Mouse (Mus musculus): ENCODE data around the gene Gm45261. TPM values are rescaled to one million over a fixed set of nuclear protein-coding genes. Genes with fewer than 3 reads are reported as not detected.

Gene Gm45261
- not detected in 2 replicates for total RNA-seq (2012; rRNA removed)
- total RNA-seq (2014; rRNA removed), result not detected in 2 replicates
- not detected in 2 replicates for polyA plus RNA-seq (2012; ENCODE audit: insufficient read length, low read depth)

DNA sequence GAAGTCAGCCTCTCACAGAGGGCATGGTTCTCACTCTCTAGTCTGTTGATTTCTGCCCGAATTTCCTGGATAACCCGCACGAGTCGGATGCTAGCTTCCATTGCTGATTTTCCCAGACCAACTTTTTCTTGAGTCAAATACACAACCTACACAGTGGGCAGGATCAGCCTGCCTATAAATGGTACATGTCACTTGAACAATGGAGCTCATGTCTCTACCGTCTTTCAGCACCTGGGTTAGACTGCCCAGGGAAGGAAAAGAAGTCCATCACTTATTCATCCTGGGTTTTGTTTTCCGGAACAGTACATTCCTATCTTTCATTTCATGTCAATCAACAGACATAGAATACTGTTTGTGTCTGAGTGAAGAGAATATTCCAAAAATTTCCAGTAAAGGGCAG lies at the start of gene Gm45261:
Gm45261 (minus strand) TSS at position 101 of the 400 bp plus-strand sequence.
- H3K4me3 ChIP-seq (replicated peaks in 1 of 3; ENCODE audit: low read depth in 2 of 3, low read length in 2 of 3, poor library complexity in 1 of 3), result no peak within 1 kb of the TSS
- no peaks in the 10 kb centered on the region for H3K79me2 ChIP-seq (replicated peaks; ENCODE audit: control insufficient read depth, extremely low read depth, insufficient read depth, poor library complexity, severe bottlenecking)
- H3K9ac ChIP-seq (ENCODE audit: insufficient read depth, low read depth), result no peak within 1 kb of the TSS
- no peak within 1 kb of the TSS for H3K27ac ChIP-seq (ENCODE audit: insufficient read depth, low read depth)
- peak within 1 kb of the TSS; percentile 77; the same call in 1 of the 2 replicates for H3K4me2 ChIP-seq (ENCODE audit: insufficient read depth, low read depth, poor library complexity, severe bottlenecking)
- dilution Hi-C loops (cut with MboI; ENCODE audit: extremely low pct_ligation_motif_present, extremely low pct_unique_long_range_greater_than_20kb, low sequenced_read_pairs), result no loop called here
- no peaks in the 10 kb centered on the region for H3K9me3 ChIP-seq (replicated peaks; ENCODE audit: low read length)
- no peak for DNase-seq (ENCODE audit: extremely low read depth)
- H3K27me3 ChIP-seq (replicated peaks), result no peaks in the 10 kb centered on the region
- TF ChIP-seq JUND (conservative IDR thresholded peaks at IDR 0.05; ENCODE audit: low read depth, low read length) (no peak), USF1 (IDR thresholded peaks at IDR 0.05; ENCODE audit: low read depth, low read length) (no peak), NRF1 (IDR thresholded peaks at IDR 0.05; ENCODE audit: low read depth, low read length) (no peak), SIN3A (IDR thresholded peaks at IDR 0.05; ENCODE audit: low read length) (no peak), ZNF384 (IDR thresholded peaks at IDR 0.05; ENCODE audit: low read depth, low read length) (no peak)
- in situ Hi-C loops (cut with MboI; ENCODE audit: low pct_ligation_motif_present, low pct_unique_long_range_greater_than_20kb, low sequenced_read_pairs), result no loop called here
- no peaks in the 10 kb centered on the region for H3K36me3 ChIP-seq (replicated peaks in 1 of 2; ENCODE audit: control insufficient read depth in 1 of 2, insufficient read depth in 1 of 2, low read length in 1 of 2)
- peaks cover 11 to 32% of the 10 kb centered on the region in 2 experiments; a peak in 3 of 4 replicates for H3K4me1 ChIP-seq (ENCODE audit: control insufficient read depth in 1 of 2, insufficient read depth in 2 of 2)

DNA sequence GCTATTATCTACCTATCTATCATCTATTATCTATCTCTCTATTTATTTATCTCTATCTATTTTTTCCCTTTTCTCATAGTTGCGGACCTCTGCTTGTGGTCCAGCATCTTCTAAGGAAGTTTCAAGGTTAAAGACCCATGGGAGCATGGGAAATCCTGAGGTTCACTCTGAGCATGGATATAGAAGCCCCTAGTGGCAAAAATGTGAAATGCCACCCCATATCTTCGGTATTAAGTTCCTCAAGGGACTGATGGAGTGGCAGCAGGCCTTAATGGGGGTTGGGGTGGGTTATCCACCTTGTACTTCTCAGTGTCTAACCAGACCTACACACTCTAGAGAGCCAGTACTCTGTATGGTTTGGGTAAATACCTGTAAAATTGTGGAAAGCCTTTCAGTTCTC lies 43.5 kb upstream of the Gm45261 start:
- no peak overlapping the region for H3K9ac ChIP-seq (ENCODE audit: insufficient read depth, low read depth)
- no peak overlapping the region for H3K4me2 ChIP-seq (ENCODE audit: insufficient read depth, low read depth, poor library complexity, severe bottlenecking)
- no peak overlapping the region for H3K4me3 ChIP-seq (replicated peaks in 1 of 3; ENCODE audit: low read depth in 2 of 3, low read length in 2 of 3, poor library complexity in 1 of 3)
- H3K27me3 ChIP-seq (replicated peaks), result no peaks in the 10 kb centered on the region
- in situ Hi-C loops (cut with MboI; ENCODE audit: low pct_ligation_motif_present, low pct_unique_long_range_greater_than_20kb, low sequenced_read_pairs), result loop anchor here (5.0 kb wide), 1 partner anchor 92 kb away; no protein-coding TSS in a partner anchor
- H3K4me1 ChIP-seq (ENCODE audit: control insufficient read depth in 1 of 2, insufficient read depth in 2 of 2), result peaks cover 11 to 48% of the 10 kb centered on the region in 2 experiments
- TF ChIP-seq ETS1 (conservative IDR thresholded peaks at IDR 0.05; ENCODE audit: low read depth, low read length), result no peak
- TF ChIP-seq SMC3 (IDR thresholded peaks at IDR 0.05; ENCODE audit: low read depth, low read length), result peak; percentile 55
- peak; percentile 46 to 66; a peak in 3 of 4 replicates for TF ChIP-seq CTCF (conservative IDR thresholded peaks at IDR 0.05 in 1 of 2, IDR thresholded peaks at IDR 0.05 in 1 of 2; ENCODE audit: low read depth in 2 of 2, low read length in 2 of 2)
- TF ChIP-seq MXI1 (IDR thresholded peaks at IDR 0.05; ENCODE audit: low read depth, low read length), result no peak
- peak; percentile 63 for TF ChIP-seq RAD21 (IDR thresholded peaks at IDR 0.05; ENCODE audit: low read depth, low read length)
- no peak for TF ChIP-seq POLR2AphosphoS2 (IDR thresholded peaks at IDR 0.05; ENCODE audit: low read depth, low read length)
- no peak for TF ChIP-seq GABPA (IDR thresholded peaks at IDR 0.05; ENCODE audit: insufficient replicate concordance, low read depth, low read length)
- TF ChIP-seq ZMIZ1 (IDR thresholded peaks at IDR 0.05; ENCODE audit: low read depth, low read length), result no peak
- no peak for TF ChIP-seq ELF1 (IDR thresholded peaks at IDR 0.05; ENCODE audit: low read depth, low read length)
- no peak for TF ChIP-seq KAT2A (IDR thresholded peaks at IDR 0.05; ENCODE audit: insufficient replicate concordance, low read length)
- peak overlapping the region; percentile 78 for H3K27ac ChIP-seq (ENCODE audit: insufficient read depth, low read depth)
- peak; percentile 41 for DNase-seq (ENCODE audit: extremely low read depth)
- peaks cover 55 to 82% of the 10 kb centered on the region in 2 experiments for H3K36me3 ChIP-seq (replicated peaks in 1 of 2; ENCODE audit: control insufficient read depth in 1 of 2, insufficient read depth in 1 of 2, low read length in 1 of 2)
- peaks cover 11% of the 10 kb centered on the region for H3K9me3 ChIP-seq (replicated peaks; ENCODE audit: low read length)
- dilution Hi-C loops (cut with MboI; ENCODE audit: extremely low pct_ligation_motif_present, extremely low pct_unique_long_range_greater_than_20kb, low sequenced_read_pairs), result no loop called here
- H3K79me2 ChIP-seq (replicated peaks; ENCODE audit: control insufficient read depth, extremely low read depth, insufficient read depth, poor library complexity, severe bottlenecking), result no peaks in the 10 kb centered on the region
